Mouse (Mus musculus) B cell, adult (primary cell): ENCODE results near the gene Cinp. TPM values are rescaled to one million over a fixed set of nuclear protein-coding genes. Genes with fewer than 3 reads are reported as not detected.

Experiments
- total RNA-seq: library from RNA; stranded (reverse); gene quantifications from 4 replicates; pipeline ENCODE4 v1.2.4, GENCODE M21; 2023; ENCODE audit not compliant: inconsistent age

Gene Cinp
- 24.3 to 28.4 TPM (median 26.8 TPM) in 4 replicates for total RNA-seq

GRCm38 (mm10) chr12:110889036-110890020 is at the start of gene Cinp, which contains the start of gene Tecpr2:
TSS of gene Cinp (minus strand) at chr12:110889145.
TSS of gene Tecpr2 (plus strand) at chr12:110889264.

GRCm38 (mm10) chr12:110850010-110850928 is 38.7 kb downstream of the Cinp start, which contains the start of gene Zfp839:
TSS of gene Zfp839 (plus strand) at chr12:110850253.

GRCm38 (mm10) chr12:110840348-110841198 is 48.4 kb downstream of the Cinp start, which contains the start of gene Mok:
TSS of gene Mok (minus strand) at chr12:110840939.

Other genes with a start within 250 kb of the Cinp start
- 0.57 to 0.74 TPM in 2 of 4 replicates, not detected in the others for gene 1700001K19Rik, start 206.5 kb downstream of the Cinp start, total RNA-seq
- gene Hsp90aa1, start 186.4 kb downstream of the Cinp start, total RNA-seq = 475 to 619 TPM (median 576 TPM) in 4 replicates
- gene Wdr20, start 151.2 kb downstream of the Cinp start, total RNA-seq = 50.2 to 67.3 TPM (median 55.7 TPM) in 4 replicates
- gene Mok, start 48.2 kb downstream of the Cinp start, total RNA-seq = 0.32 to 0.60 TPM in 2 of 4 replicates, not detected in the others
- 14.2 to 16.5 TPM (median 15.6 TPM) in 4 replicates for gene Zfp839, start 38.9 kb downstream of the Cinp start, total RNA-seq
- 5.4 to 6.0 TPM (median 5.7 TPM) in 4 replicates for gene Tecpr2, start 119 bp upstream of the Cinp start, total RNA-seq
- gene Ankrd9, start 89.9 kb upstream of the Cinp start, total RNA-seq = 12.3 to 13.4 TPM (median 12.9 TPM) in 4 replicates
- 36.2 to 41.6 TPM (median 36.7 TPM) in 4 replicates for gene Rcor1, start 150.2 kb upstream of the Cinp start, total RNA-seq